In genomic region chr7:127026984-127027726, GRCm38 (mm10) we compare ENCODE assay signal across 8 mouse cellular contexts. TPM values are rescaled to one million over a fixed set of nuclear protein-coding genes. Genes with fewer than 3 reads are reported as not detected.
DNase-seq lines count a peak whose midpoint lies in the region; ATAC-seq lines count a peak whose summit lies in the region.

Gene Maz (minus strand): TSS chr7:127027037.

- peak; percentile 72 for ATAC-seq in megakaryocyte progenitor cell, adult 5-6 weeks (replicated peaks; ENCODE audit: poor library complexity)

- DNase-seq in adipocyte (ENCODE audit: low spot score): peak; percentile 94
- DNase-seq in embryo, embryonic 10 days (ENCODE audit: low spot score): peak; percentile 99
- peak; percentile 99 for DNase-seq in gastrocnemius, postnatal 10 days
- peak; percentile 100 for DNase-seq in induced T-regulatory cell, adult 2 months (ENCODE audit: low read depth)
- peak; percentile 98 to 99 for DNase-seq in left cerebral cortex, adult 9 months (ENCODE audit: low spot score in 2 of 2)
- DNase-seq in right cerebral cortex, postnatal 14 days: peak; percentile 99
- peak; percentile 98 to 99 for DNase-seq in urinary bladder, postnatal 36 days (ENCODE audit: low spot score in 2 of 2)

RNA-seq across cellular contexts. Expression of gene Maz, which starts in this region (rescaled TPM):
- 10 to 100 TPM; 75.6 to 92.8 TPM for total RNA-seq in gastrocnemius, postnatal 10 days (2021)
- 93.4 and 103 TPM in 2 replicates for total RNA-seq in megakaryocyte progenitor cell, adult 5-6 weeks (2015)
- 64.2 and 64.5 TPM in 2 replicates for total RNA-seq in megakaryocyte progenitor cell, adult 5-6 weeks (2017)

Comparison
In these comparisons a context has a peak if more than half of its experiments do, and no peak if none do; other contexts are left out.
1. Peak in every context shown above with its lines: DNase-seq and ATAC-seq.